In genomic region chr9:29802990-29803737, GRCm38 (mm10) we compare ENCODE assay signal across 9 mouse cellular contexts.
DNase-seq lines count a peak whose midpoint lies in the region; ATAC-seq and TF ChIP-seq lines count a peak whose summit lies in the region.
"Had no signal": no experiment of that assay in that cellular context is flagged by ENCODE, and none has a peak within 500 bp of the region (broad histone marks: within the 10 kb centered on the region; RNA-seq: fewer than 3 reads in every experiment).

No protein-coding gene starts in this region.

- peak; percentile 27 for DNase-seq in embryo, embryonic 11 days
- no peak for DNase-seq in embryo, embryonic 9.5 days (ENCODE audit: extremely low spot score)
- no peak for DNase-seq in hindbrain, embryonic 10.5 days (ENCODE audit: low spot score)
- DNase-seq in left cerebral cortex, postnatal 14 days (ENCODE audit: low spot score in 2 of 2) = peak; percentile 63 to 72
- peak; percentile 63 for DNase-seq in right cerebral cortex, adult 2 months (ENCODE audit: low spot score in 2 of 2)
- no peak for DNase-seq in gastrocnemius, postnatal 25 days
- DNase-seq in liver, postnatal 0 days = no peak
- no peak for DNase-seq in B cell, adult 2 months

- no peak for ATAC-seq in liver, postnatal 0 days

- no peaks in the 10 kb centered on the region for H3K36me3 ChIP-seq in hindbrain, embryonic 10.5 days
- no peaks in the 10 kb centered on the region for H3K36me3 ChIP-seq in liver, postnatal 0 days (replicated peaks; ENCODE audit: insufficient read depth, low read length)
- H3K36me3 ChIP-seq: liver, embryonic 15.5 days had no signal

- 0 out of 2 replicates have a peak overlapping the region, but pooled peaks have one; percentile 5 for H3K4me3 ChIP-seq in hindbrain, embryonic 10.5 days
- H3K4me3 ChIP-seq in liver, postnatal 0 days (ENCODE audit: low read depth, low read length) = no peak overlapping the region
- H3K4me3 ChIP-seq: liver, embryonic 15.5 days had no signal

- H3K4me2 ChIP-seq in liver, postnatal 0 days (ENCODE audit: low read depth, low read length) = no peak overlapping the region
- H3K4me2 ChIP-seq: liver, embryonic 15.5 days had no signal

- WGBS in hindbrain, embryonic 10.5 days = 40% methylated on average over 12 of the region's 12 CpGs
- 43% methylated on average over 12 of the region's 12 CpGs for WGBS in liver, postnatal 0 days (ENCODE audit: insufficient replicate concordance)

- H3K27me3 ChIP-seq in hindbrain, embryonic 10.5 days (ENCODE audit: insufficient read depth, poor library complexity, severe bottlenecking) = 0 out of 2 replicates have a peak, but pooled peaks cover 3% of the 10 kb centered on the region
- H3K27me3 ChIP-seq in liver, postnatal 0 days (ENCODE audit: insufficient read depth, low read length) = no peaks in the 10 kb centered on the region
- H3K27me3 ChIP-seq: liver, embryonic 15.5 days had no signal

- peak overlapping the region; percentile 76 for H3K27ac ChIP-seq in hindbrain, embryonic 10.5 days
- H3K27ac ChIP-seq in liver, postnatal 0 days (ENCODE audit: low read depth) = no peak overlapping the region
- H3K27ac ChIP-seq: liver, embryonic 15.5 days had no signal

- no peak for TF ChIP-seq CTCF in liver, postnatal 0 days (IDR thresholded peaks at IDR 0.05; ENCODE audit: low read depth)

- intact Hi-C loops in left cerebral cortex, postnatal 14 days (cut with DNase I) = loop anchor here (10.0 kb wide), 1 partner anchor 342 kb away; no protein-coding TSS in a partner anchor

- no peak for TF ChIP-seq EP300 in liver, postnatal 0 days (IDR thresholded peaks at IDR 0.05; ENCODE audit: low read depth)

- peaks cover 25% of the 10 kb centered on the region for H3K4me1 ChIP-seq in hindbrain, embryonic 10.5 days (replicated peaks)
- H3K4me1 ChIP-seq in liver, postnatal 0 days (ENCODE audit: insufficient read depth) = no peaks in the 10 kb centered on the region
- H3K4me1 ChIP-seq: liver, embryonic 15.5 days had no signal

- no peaks in the 10 kb centered on the region for H3K9me3 ChIP-seq in hindbrain, embryonic 10.5 days
- no peaks in the 10 kb centered on the region for H3K9me3 ChIP-seq in liver, postnatal 0 days (ENCODE audit: low read length)
- H3K9me3 ChIP-seq: liver, embryonic 15.5 days had no signal

- H3K9ac ChIP-seq in liver, postnatal 0 days (replicated peaks) = no peak overlapping the region
- H3K9ac ChIP-seq: liver, embryonic 15.5 days had no signal

Comparison
In these comparisons a context has a peak if more than half of its experiments do, and no peak if none do; other contexts are left out.
1. DNase-seq: peak in embryo, embryonic 11 days (single experiment), left cerebral cortex, postnatal 14 days (2 of 2) and right cerebral cortex, adult 2 months (2 of 2); none in embryo, embryonic 9.5 days (single experiment), hindbrain, embryonic 10.5 days (single experiment), gastrocnemius, postnatal 25 days (single experiment), liver, postnatal 0 days (single experiment) and B cell, adult 2 months (0 of 2).